In the genomic region with DNA sequence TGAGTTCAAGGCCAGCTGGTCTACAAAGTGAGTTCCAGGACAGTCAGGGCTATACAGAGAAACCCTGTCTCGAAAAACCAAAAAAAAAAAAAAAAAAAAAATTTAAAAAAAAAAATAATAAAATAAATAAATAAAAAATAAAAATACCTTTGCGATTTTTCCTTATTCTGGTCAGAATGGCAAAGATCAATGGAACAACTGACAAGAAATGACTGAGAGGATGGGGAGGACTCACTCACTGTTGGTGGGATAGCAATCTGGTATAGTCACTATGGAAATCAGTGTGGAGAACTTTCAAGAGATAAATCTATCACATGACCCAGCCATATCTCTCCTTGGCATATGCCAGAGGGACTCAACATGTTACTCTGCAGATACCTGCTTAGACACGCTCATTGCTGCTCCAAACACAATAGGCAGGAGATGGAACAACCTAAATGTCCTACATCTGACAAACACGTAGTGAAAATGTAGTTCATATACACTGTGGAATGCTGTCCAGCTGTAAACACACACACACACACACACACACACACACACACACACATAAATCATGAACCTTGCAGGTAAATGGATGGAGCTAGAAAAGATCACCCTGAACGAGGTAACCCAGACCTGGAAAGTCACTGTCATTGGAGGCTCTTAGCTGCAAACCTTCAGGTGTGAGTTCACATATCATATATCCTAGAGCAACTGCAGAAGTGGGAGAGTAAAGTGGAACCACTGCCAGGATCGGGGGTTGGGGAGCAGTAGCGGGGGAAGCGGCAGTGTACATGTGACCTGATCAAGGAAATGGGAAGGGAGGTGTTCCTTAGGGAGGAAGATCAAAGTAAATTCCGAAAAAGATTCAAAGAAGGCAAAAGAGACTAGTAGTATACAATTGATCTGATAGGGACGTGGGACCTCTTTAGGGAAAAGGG, we compare ENCODE assay signal across 12 mouse cellular contexts. TPM values are rescaled to one million over a fixed set of nuclear protein-coding genes. Genes with fewer than 3 reads are reported as not detected.
DNase-seq lines count a peak whose midpoint lies in the region; ATAC-seq and TF ChIP-seq lines count a peak whose summit lies in the region.
"Had no signal": no experiment of that assay in that cellular context is flagged by ENCODE, and none has a peak within 500 bp of the region (broad histone marks: within the 10 kb centered on the region; RNA-seq: fewer than 3 reads in every experiment).

No protein-coding gene starts in this region.

- no peak overlapping the region for H3K9ac ChIP-seq in forebrain, embryonic 15.5 days (replicated peaks)
- no peak overlapping the region for H3K9ac ChIP-seq in forebrain, embryonic 14.5 days (ENCODE audit: low read length)
- no peak overlapping the region for H3K9ac ChIP-seq in stomach, embryonic 15.5 days
- no peak overlapping the region for H3K9ac ChIP-seq in stomach, postnatal 0 days (ENCODE audit: low read length)
- no peak overlapping the region for H3K9ac ChIP-seq in heart, embryonic 11.5 days (ENCODE audit: low read depth, low read length)
- H3K9ac ChIP-seq: heart, embryonic 15.5 days; midbrain, embryonic 13.5 days; neural tube, embryonic 12.5 days had no signal

- no peak overlapping the region for H3K4me3 ChIP-seq in forebrain, embryonic 15.5 days
- no peak overlapping the region for H3K4me3 ChIP-seq in forebrain, embryonic 14.5 days (ENCODE audit: low read depth, low read length)
- H3K4me3 ChIP-seq in stomach, embryonic 15.5 days (replicated peaks), result no peak overlapping the region
- H3K4me3 ChIP-seq in stomach, postnatal 0 days (ENCODE audit: low read depth, low read length), result no peak overlapping the region
- no peak overlapping the region for H3K4me3 ChIP-seq in heart, embryonic 11.5 days (ENCODE audit: low read depth, low read length)
- H3K4me3 ChIP-seq: neural tube, embryonic 12.5 days had no signal

- H3K9me3 ChIP-seq in forebrain, embryonic 15.5 days, result no peaks in the 10 kb centered on the region
- H3K9me3 ChIP-seq in forebrain, embryonic 14.5 days (replicated peaks; ENCODE audit: control insufficient read depth, low read length), result no peaks in the 10 kb centered on the region
- no peaks in the 10 kb centered on the region for H3K9me3 ChIP-seq in stomach, embryonic 15.5 days
- no peaks in the 10 kb centered on the region for H3K9me3 ChIP-seq in stomach, postnatal 0 days (ENCODE audit: control insufficient read depth, low read length)
- no peaks in the 10 kb centered on the region for H3K9me3 ChIP-seq in heart, embryonic 11.5 days (replicated peaks; ENCODE audit: control insufficient read depth, low read length)
- H3K9me3 ChIP-seq: heart, embryonic 15.5 days; midbrain, embryonic 13.5 days; neural tube, embryonic 12.5 days had no signal

- no peak overlapping the region for H3K4me2 ChIP-seq in forebrain, embryonic 15.5 days (replicated peaks)
- H3K4me2 ChIP-seq in forebrain, embryonic 14.5 days (ENCODE audit: low read length), result no peak overlapping the region
- no peak overlapping the region for H3K4me2 ChIP-seq in stomach, embryonic 15.5 days
- no peak overlapping the region for H3K4me2 ChIP-seq in stomach, postnatal 0 days (replicated peaks; ENCODE audit: low read depth)
- no peak overlapping the region for H3K4me2 ChIP-seq in heart, embryonic 11.5 days

- TF ChIP-seq EP300 in stomach, postnatal 0 days (optimal IDR thresholded peaks at IDR 0.05), result no peak

- peaks cover 3% of the 10 kb centered on the region; the same call in 1 of the 2 replicates for H3K27me3 ChIP-seq in forebrain, embryonic 15.5 days
- H3K27me3 ChIP-seq in forebrain, embryonic 14.5 days (replicated peaks; ENCODE audit: control insufficient read depth, insufficient read depth, low read length), result no peaks in the 10 kb centered on the region
- H3K27me3 ChIP-seq in stomach, embryonic 15.5 days (replicated peaks), result no peaks in the 10 kb centered on the region
- H3K27me3 ChIP-seq in stomach, postnatal 0 days (ENCODE audit: control insufficient read depth, insufficient read depth, low read length), result no peaks in the 10 kb centered on the region
- no peaks in the 10 kb centered on the region for H3K27me3 ChIP-seq in splenic B cell, adult 2 months (ENCODE audit: control insufficient read depth, insufficient read depth, low read length, poor library complexity, severe bottlenecking)
- H3K27me3 ChIP-seq in heart, embryonic 11.5 days (ENCODE audit: control insufficient read depth, insufficient read depth, low read length), result no peaks in the 10 kb centered on the region
- H3K27me3 ChIP-seq: heart, embryonic 15.5 days; midbrain, embryonic 13.5 days; neural tube, embryonic 12.5 days; Patski had no signal

- 87% methylated on average over 10 of the region's 10 CpGs for WGBS in forebrain, embryonic 15.5 days
- 90% methylated on average over 10 of the region's 10 CpGs for WGBS in forebrain, embryonic 14.5 days
- WGBS in stomach, embryonic 15.5 days, result 76% methylated on average over 10 of the region's 10 CpGs
- WGBS in stomach, postnatal 0 days, result 70% methylated on average over 10 of the region's 10 CpGs
- WGBS in heart, embryonic 11.5 days (ENCODE audit: insufficient replicate concordance), result 74% methylated on average over 10 of the region's 10 CpGs

- H3K4me1 ChIP-seq in forebrain, embryonic 15.5 days, result peaks cover 10% of the 10 kb centered on the region
- H3K4me1 ChIP-seq in forebrain, embryonic 14.5 days (ENCODE audit: control insufficient read depth, insufficient read depth, low read length), result peaks cover 8% of the 10 kb centered on the region
- 0 out of 2 replicates have a peak, but pooled peaks cover 5% of the 10 kb centered on the region for H3K4me1 ChIP-seq in stomach, embryonic 15.5 days
- peaks cover 4% of the 10 kb centered on the region; the same call in 1 of the 2 replicates for H3K4me1 ChIP-seq in stomach, postnatal 0 days (replicated peaks; ENCODE audit: control insufficient read depth, insufficient read depth)
- peaks cover 5% of the 10 kb centered on the region for H3K4me1 ChIP-seq in heart, embryonic 11.5 days (ENCODE audit: control insufficient read depth, insufficient read depth, low read length)

- no peak for DNase-seq in forebrain, embryonic 14.5 days (ENCODE audit: low spot score)
- DNase-seq in stomach, postnatal 0 days (ENCODE audit: low spot score), result no peak
- peak; percentile 19 for DNase-seq in liver
- peak; percentile 15 for DNase-seq in splenic B cell, adult 2 months (ENCODE audit: low read depth, low spot score)
- no peak for DNase-seq in kidney, adult 9 months

- ATAC-seq in forebrain, embryonic 15.5 days (replicated peaks), result no peak
- ATAC-seq in forebrain, embryonic 14.5 days, result no peak
- ATAC-seq in stomach, embryonic 15.5 days (ENCODE audit: insufficient read depth, low FRiP score, low read depth), result peak; percentile 10; the same call in 1 of the 2 replicates
- ATAC-seq in stomach, postnatal 0 days (ENCODE audit: low FRiP score, low TSS enrichment), result no peak
- no peak for ATAC-seq in heart, embryonic 11.5 days (replicated peaks; ENCODE audit: insufficient number of reproducible peaks, low FRiP score, low TSS enrichment)

- peaks cover 23% of the 10 kb centered on the region for H3K36me3 ChIP-seq in forebrain, embryonic 15.5 days
- peaks cover 27% of the 10 kb centered on the region for H3K36me3 ChIP-seq in forebrain, embryonic 14.5 days (ENCODE audit: control insufficient read depth, insufficient read depth, low read length)
- peaks cover 17% of the 10 kb centered on the region for H3K36me3 ChIP-seq in stomach, embryonic 15.5 days
- H3K36me3 ChIP-seq in stomach, postnatal 0 days (ENCODE audit: control insufficient read depth, insufficient read depth, low read length), result peaks cover 6% of the 10 kb centered on the region
- H3K36me3 ChIP-seq in splenic B cell, adult 2 months (ENCODE audit: control insufficient read depth, insufficient read depth, low read length, poor library complexity, severe bottlenecking), result peaks cover 5% of the 10 kb centered on the region; the same call in 1 of the 2 replicates
- peaks cover 16% of the 10 kb centered on the region for H3K36me3 ChIP-seq in heart, embryonic 11.5 days (ENCODE audit: control insufficient read depth, insufficient read depth, low read length)

- peak overlapping the region; percentile 88; the same call in 1 of the 2 replicates for H3K27ac ChIP-seq in forebrain, embryonic 15.5 days (replicated peaks)
- H3K27ac ChIP-seq in forebrain, embryonic 14.5 days (ENCODE audit: low read depth, low read length), result no peak overlapping the region
- no peak overlapping the region for H3K27ac ChIP-seq in stomach, embryonic 15.5 days
- no peak overlapping the region for H3K27ac ChIP-seq in stomach, postnatal 0 days (replicated peaks)
- H3K27ac ChIP-seq in heart, embryonic 11.5 days (ENCODE audit: low read depth, low read length), result no peak overlapping the region
- H3K27ac ChIP-seq: neural tube, embryonic 12.5 days had no signal

- no peak for TF ChIP-seq CTCF in stomach, postnatal 0 days (IDR thresholded peaks at IDR 0.05; ENCODE audit: low read depth)

RNA-seq across cellular contexts. Expression of a gene that starts 1.1 kb away (rescaled TPM):
- polyA plus RNA-seq in forebrain, embryonic 15.5 days (2015; fragmentation: Nextera tagmentation; extraction: Ambion mirVana), result 441 and 472 TPM in 2 replicates
- polyA plus RNA-seq in forebrain, embryonic 14.5 days (2014; fragmentation: Nextera tagmentation; extraction: Ambion mirVana), result 522 and 721 TPM in 2 replicates
- 674 and 714 TPM in 2 replicates for polyA plus RNA-seq in stomach, embryonic 15.5 days (2015; fragmentation: Nextera tagmentation; extraction: Ambion mirVana)
- 781 and 811 TPM in 2 replicates for polyA plus RNA-seq in stomach, postnatal 0 days (2015; fragmentation: Nextera tagmentation; extraction: Ambion mirVana)
- 551 and 604 TPM in 2 replicates for polyA plus RNA-seq in heart, embryonic 11.5 days (2014; fragmentation: Nextera tagmentation; extraction: Ambion mirVana)

RNA-seq across cellular contexts. Expression of a gene that starts 18.1 kb away (rescaled TPM):
- 11.3 TPM in 2 replicates for polyA plus RNA-seq in forebrain, embryonic 15.5 days (2015; fragmentation: Nextera tagmentation; extraction: Ambion mirVana)
- 6.5 and 9.2 TPM in 2 replicates for polyA plus RNA-seq in forebrain, embryonic 14.5 days (2014; fragmentation: Nextera tagmentation; extraction: Ambion mirVana)
- 2.2 and 2.7 TPM in 2 replicates for polyA plus RNA-seq in stomach, embryonic 15.5 days (2015; fragmentation: Nextera tagmentation; extraction: Ambion mirVana)
- 1.6 and 1.7 TPM in 2 replicates for polyA plus RNA-seq in stomach, postnatal 0 days (2015; fragmentation: Nextera tagmentation; extraction: Ambion mirVana)
- 1.9 and 2.3 TPM in 2 replicates for polyA plus RNA-seq in heart, embryonic 11.5 days (2014; fragmentation: Nextera tagmentation; extraction: Ambion mirVana)

RNA-seq across cellular contexts. Expression of a gene that starts 38.2 kb away (rescaled TPM):
- 0.42 TPM in 2 replicates for polyA plus RNA-seq in forebrain, embryonic 15.5 days (2015; fragmentation: Nextera tagmentation; extraction: Ambion mirVana)
- 0.17 and 0.40 TPM in 2 replicates for polyA plus RNA-seq in forebrain, embryonic 14.5 days (2014; fragmentation: Nextera tagmentation; extraction: Ambion mirVana)
- polyA plus RNA-seq in stomach, embryonic 15.5 days (2015; fragmentation: Nextera tagmentation; extraction: Ambion mirVana), result 24.0 and 27.6 TPM in 2 replicates
- 18.6 and 18.9 TPM in 2 replicates for polyA plus RNA-seq in stomach, postnatal 0 days (2015; fragmentation: Nextera tagmentation; extraction: Ambion mirVana)
- polyA plus RNA-seq in heart, embryonic 11.5 days (2014; fragmentation: Nextera tagmentation; extraction: Ambion mirVana), result 5.8 and 9.1 TPM in 2 replicates

RNA-seq across cellular contexts. Expression of a gene that starts 46.2 kb away (rescaled TPM):
- 12.3 and 12.5 TPM in 2 replicates for polyA plus RNA-seq in forebrain, embryonic 15.5 days (2015; fragmentation: Nextera tagmentation; extraction: Ambion mirVana)
- polyA plus RNA-seq in forebrain, embryonic 14.5 days (2014; fragmentation: Nextera tagmentation; extraction: Ambion mirVana), result 9.1 and 9.8 TPM in 2 replicates
- 14.4 and 16.2 TPM in 2 replicates for polyA plus RNA-seq in stomach, embryonic 15.5 days (2015; fragmentation: Nextera tagmentation; extraction: Ambion mirVana)
- 20.3 and 21.4 TPM in 2 replicates for polyA plus RNA-seq in stomach, postnatal 0 days (2015; fragmentation: Nextera tagmentation; extraction: Ambion mirVana)
- 11.1 and 12.4 TPM in 2 replicates for polyA plus RNA-seq in heart, embryonic 11.5 days (2014; fragmentation: Nextera tagmentation; extraction: Ambion mirVana)

Comparison
In these comparisons a context has a peak if more than half of its experiments do, and no peak if none do; other contexts are left out.
1. DNase-seq: peak in liver (single experiment) and splenic B cell, adult 2 months (single experiment); none in forebrain, embryonic 14.5 days (single experiment), stomach, postnatal 0 days (single experiment) and kidney, adult 9 months (single experiment).